Mouse (Mus musculus): ENCODE data around the gene Zfp53. TPM values are rescaled to one million over a fixed set of nuclear protein-coding genes. Genes with fewer than 3 reads are reported as not detected.
"Not testable (repeated sequence)": the region's sequence is repeated elsewhere in the genome, so short reads cannot be mapped to it uniquely, and the experiment has no call there.

Gene Zfp53
- polyA plus RNA-seq, 1 experiment, result 6.8 TPM

DNA sequence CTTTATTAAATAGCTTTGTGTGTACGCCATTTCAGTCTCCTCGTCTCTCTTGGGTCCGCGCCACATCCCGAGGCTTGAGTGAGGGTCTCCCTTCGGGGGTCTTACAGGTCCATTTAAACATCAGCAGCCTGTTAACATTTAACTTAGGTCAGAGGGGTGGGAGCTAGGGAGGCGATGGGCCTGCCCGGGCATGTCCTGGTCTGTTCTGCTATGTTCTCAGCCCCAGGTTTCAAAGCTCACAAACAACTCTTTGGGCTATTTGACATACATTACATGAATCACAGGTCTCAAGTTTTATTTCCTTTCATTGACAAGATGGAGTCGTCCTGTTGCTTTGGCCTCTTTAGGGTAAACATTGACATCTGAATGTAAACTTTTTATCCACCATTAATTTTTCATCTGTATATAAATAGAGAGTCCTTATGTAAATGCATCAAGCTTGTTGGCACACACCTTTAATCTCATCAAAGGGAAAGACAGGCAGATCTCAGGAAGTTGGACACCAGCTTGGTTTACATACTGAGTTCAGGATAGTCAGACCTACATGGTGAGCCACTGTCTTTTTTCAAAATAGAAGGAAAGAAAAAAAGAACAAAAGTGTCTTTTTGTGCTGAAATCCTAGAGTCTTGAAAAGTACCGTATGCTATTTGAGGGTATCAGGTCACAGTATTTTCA lies 10.6 kb upstream of the Zfp53 start:
- WGBS, result 41% methylated on average over 10 of the region's 10 CpGs
- H3K4me3 ChIP-seq (replicated peaks; ENCODE audit: control insufficient read depth, low read depth, low read length); H3K4me1 ChIP-seq (ENCODE audit: control insufficient read depth, insufficient read depth, low read length); H3K27ac ChIP-seq (ENCODE audit: control insufficient read depth, insufficient read depth, low read depth, low read length, poor library complexity): not testable (repeated sequence)

DNA sequence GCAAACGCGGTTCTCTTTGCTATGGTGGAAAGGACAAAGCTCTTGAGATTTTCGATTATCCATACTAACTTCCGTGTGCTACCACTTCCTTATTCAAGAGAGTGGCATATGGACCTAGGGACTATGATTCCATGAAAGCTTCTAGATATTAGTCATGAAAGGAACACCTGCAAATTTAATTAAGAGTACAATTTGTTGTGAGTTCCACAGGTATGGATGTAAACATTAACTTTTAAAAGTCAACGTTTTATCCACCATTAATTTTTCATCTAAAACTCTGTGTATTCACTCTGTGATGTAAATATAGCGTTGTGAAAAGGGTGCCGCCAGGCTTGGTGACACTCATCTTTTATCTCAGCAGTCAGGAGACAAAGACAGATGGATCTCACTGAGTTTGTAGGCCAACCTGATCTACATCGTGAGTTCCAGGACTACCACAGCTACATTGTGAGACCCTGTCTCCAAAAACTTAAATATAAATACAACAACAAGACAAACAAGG lies 753 bp downstream of the Zfp53 start:
- no peak overlapping the region for H3K27ac ChIP-seq (ENCODE audit: control insufficient read depth, insufficient read depth, low read depth, low read length, poor library complexity)
- peak overlapping the region; percentile 89 for H3K4me3 ChIP-seq (replicated peaks; ENCODE audit: control insufficient read depth, low read depth, low read length)
- H3K4me1 ChIP-seq (ENCODE audit: control insufficient read depth, insufficient read depth, low read length), result peaks cover 2% of the 10 kb centered on the region; the same call in 1 of the 2 replicates
- WGBS, result 3% methylated on average over 8 of the region's 8 CpGs
- TF ChIP-seq POLR2A (IDR thresholded peaks at IDR 0.05; ENCODE audit: borderline replicate concordance, control insufficient read depth, low read depth, low read length) (no peak), CTCF (IDR thresholded peaks at IDR 0.05; ENCODE audit: control insufficient read depth, insufficient read depth, low read length) (no peak)

DNA sequence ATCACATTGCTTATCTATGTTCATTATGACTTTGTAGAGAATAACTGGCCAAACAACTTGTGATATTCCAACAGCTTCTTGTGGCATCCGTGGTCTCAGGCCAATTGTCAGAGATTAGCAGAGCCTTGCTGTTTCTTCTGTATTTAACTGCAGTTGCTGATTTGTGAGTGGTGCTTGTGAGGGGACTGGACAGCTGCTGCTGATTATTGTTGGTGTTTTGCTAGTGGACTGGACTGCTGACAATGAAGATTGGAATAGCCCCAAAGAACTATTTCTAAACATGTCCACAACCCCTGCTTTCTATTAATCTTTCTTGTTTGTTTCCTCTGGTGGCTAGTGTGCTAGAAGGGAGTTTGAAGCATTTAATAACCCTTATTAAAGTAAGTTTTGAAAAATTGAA lies 12.6 kb downstream of the Zfp53 start:
- H3K27ac ChIP-seq (ENCODE audit: control insufficient read depth, insufficient read depth, low read depth, low read length, poor library complexity), result no peak overlapping the region
- H3K4me1 ChIP-seq (ENCODE audit: control insufficient read depth, insufficient read depth, low read length), result no peaks in the 10 kb centered on the region
- H3K4me3 ChIP-seq (replicated peaks; ENCODE audit: control insufficient read depth, low read depth, low read length), result no peak overlapping the region
- TF ChIP-seq POLR2A (IDR thresholded peaks at IDR 0.05; ENCODE audit: borderline replicate concordance, control insufficient read depth, low read depth, low read length) (no peak), CTCF (IDR thresholded peaks at IDR 0.05; ENCODE audit: control insufficient read depth, insufficient read depth, low read length) (no peak)
- 55% methylated on average over 1 of the region's 1 CpGs for WGBS

DNA sequence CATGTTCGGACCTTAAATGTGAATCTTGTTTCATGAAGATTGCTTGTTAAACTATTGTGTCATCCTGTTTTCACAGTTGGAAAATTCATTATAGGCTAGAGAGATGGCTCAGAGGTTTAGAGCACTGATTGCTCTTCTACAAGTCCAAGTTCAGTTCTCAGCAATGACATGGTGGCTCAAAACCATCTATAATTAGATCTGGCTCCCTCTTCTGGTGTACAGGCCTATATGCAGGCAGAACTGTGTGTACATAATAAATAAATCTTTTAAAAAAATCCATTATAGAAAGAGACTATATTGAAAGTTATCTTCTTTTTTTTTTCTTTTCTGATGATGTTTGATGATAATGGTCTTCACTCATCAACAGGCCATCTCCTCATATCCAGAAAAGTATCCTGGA lies 15.7 kb downstream of the Zfp53 start:
- Histone ChIP-seq H3K4me3 (replicated peaks; ENCODE audit: control insufficient read depth, low read depth, low read length) (no peak overlapping the region), H3K27ac (ENCODE audit: control insufficient read depth, insufficient read depth, low read depth, low read length, poor library complexity) (no peak overlapping the region), H3K4me1 (ENCODE audit: control insufficient read depth, insufficient read depth, low read length) (no peaks in the 10 kb centered on the region)
- no peak for TF ChIP-seq CTCF (IDR thresholded peaks at IDR 0.05; ENCODE audit: control insufficient read depth, insufficient read depth, low read length)
- no peak for TF ChIP-seq POLR2A (IDR thresholded peaks at IDR 0.05; ENCODE audit: borderline replicate concordance, control insufficient read depth, low read depth, low read length)
- 88% methylated on average over 1 of the region's 1 CpGs for WGBS

DNA sequence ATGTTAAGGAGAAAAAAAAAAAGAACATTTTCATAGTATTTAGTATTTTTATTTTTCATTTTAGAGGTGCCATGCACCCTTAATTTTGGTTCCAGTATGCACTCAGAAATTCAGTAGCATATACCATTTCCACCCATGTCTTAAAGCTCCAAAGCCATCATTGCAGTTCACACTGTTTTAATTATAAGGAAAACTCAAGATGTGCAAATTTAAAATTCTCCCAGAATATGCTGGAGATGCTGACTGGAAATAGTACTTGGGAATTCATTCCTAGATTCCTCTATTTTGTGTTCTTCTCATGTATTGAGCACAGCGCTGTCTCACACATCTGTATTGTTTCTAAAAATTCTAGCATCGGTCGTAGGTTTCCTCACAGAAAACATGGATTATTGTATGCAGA lies 17.5 kb downstream of the Zfp53 start:
- Histone ChIP-seq H3K27ac (ENCODE audit: control insufficient read depth, insufficient read depth, low read depth, low read length, poor library complexity) (no peak overlapping the region), H3K4me3 (replicated peaks; ENCODE audit: control insufficient read depth, low read depth, low read length) (no peak overlapping the region), H3K4me1 (ENCODE audit: control insufficient read depth, insufficient read depth, low read length) (no peaks in the 10 kb centered on the region)
- 89% methylated on average over 3 of the region's 3 CpGs for WGBS
- no peak for TF ChIP-seq POLR2A (IDR thresholded peaks at IDR 0.05; ENCODE audit: borderline replicate concordance, control insufficient read depth, low read depth, low read length)
- TF ChIP-seq CTCF (IDR thresholded peaks at IDR 0.05; ENCODE audit: control insufficient read depth, insufficient read depth, low read length), result no peak

DNA sequence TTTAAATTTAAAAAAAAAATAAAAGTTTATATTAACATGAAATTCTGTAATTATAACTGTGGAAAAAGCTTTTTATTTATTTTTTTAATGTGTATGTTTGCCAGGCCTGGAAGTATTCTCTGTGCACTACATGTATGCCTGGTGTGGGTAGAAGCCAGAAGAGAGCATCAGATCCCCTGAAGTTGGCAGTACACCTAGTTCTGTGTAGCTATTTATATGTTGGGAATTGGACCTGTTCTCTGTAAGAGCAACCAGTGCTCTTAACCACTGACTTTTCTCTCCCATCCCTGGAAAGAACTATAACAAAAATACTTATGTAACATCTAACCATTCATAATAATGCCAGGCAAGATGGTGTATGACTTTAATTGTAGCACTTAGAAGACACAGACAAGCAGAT lies 21.0 kb downstream of the Zfp53 start:
- Histone ChIP-seq H3K4me3 (replicated peaks; ENCODE audit: control insufficient read depth, low read depth, low read length) (no peak overlapping the region), H3K4me1 (ENCODE audit: control insufficient read depth, insufficient read depth, low read length) (no peaks in the 10 kb centered on the region), H3K27ac (ENCODE audit: control insufficient read depth, insufficient read depth, low read depth, low read length, poor library complexity) (no peak overlapping the region)
- TF ChIP-seq POLR2A (IDR thresholded peaks at IDR 0.05; ENCODE audit: borderline replicate concordance, control insufficient read depth, low read depth, low read length), result no peak

DNA sequence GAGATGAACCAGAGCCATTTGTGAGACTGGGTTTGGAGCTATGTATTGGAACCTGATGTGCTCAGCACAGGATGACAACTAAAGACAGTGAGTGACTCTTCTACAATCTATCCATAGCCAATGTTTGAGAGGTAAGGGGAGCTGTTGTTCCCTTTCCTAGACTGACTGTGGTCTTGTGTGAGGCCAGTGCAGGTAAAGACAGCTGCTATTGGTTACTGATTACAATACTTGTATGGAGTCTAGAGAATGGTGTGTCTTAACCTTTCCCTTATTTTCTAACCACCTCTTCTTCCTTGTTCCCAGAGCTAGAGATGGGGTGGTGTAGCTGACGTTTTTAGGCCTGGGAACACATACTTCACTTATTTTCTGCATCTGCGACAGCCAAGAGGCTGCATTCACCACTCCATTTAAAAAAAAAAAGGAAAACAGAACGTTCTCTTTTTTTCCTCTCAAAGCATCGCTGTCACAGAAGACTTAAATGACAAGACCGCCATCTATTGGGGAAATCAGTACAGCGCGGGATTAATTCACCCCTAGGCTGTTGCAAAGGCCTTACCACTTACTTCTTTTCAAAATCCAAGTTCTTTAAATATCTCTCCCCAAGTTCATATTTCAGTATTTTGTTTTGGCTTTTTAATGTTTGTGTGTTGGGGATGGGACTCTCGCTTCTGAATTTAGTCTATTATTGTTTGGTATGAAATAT lies 26.8 kb downstream of the Zfp53 start:
- Histone ChIP-seq H3K27ac (ENCODE audit: control insufficient read depth, insufficient read depth, low read depth, low read length, poor library complexity) (no peak overlapping the region), H3K4me3 (replicated peaks; ENCODE audit: control insufficient read depth, low read depth, low read length) (no peak overlapping the region), H3K4me1 (ENCODE audit: control insufficient read depth, insufficient read depth, low read length) (no peaks in the 10 kb centered on the region)
- TF ChIP-seq CTCF (IDR thresholded peaks at IDR 0.05; ENCODE audit: control insufficient read depth, insufficient read depth, low read length) (no peak), POLR2A (IDR thresholded peaks at IDR 0.05; ENCODE audit: borderline replicate concordance, control insufficient read depth, low read depth, low read length) (no peak)
- under 1% methylated on average over 8 of the region's 8 CpGs for WGBS

DNA sequence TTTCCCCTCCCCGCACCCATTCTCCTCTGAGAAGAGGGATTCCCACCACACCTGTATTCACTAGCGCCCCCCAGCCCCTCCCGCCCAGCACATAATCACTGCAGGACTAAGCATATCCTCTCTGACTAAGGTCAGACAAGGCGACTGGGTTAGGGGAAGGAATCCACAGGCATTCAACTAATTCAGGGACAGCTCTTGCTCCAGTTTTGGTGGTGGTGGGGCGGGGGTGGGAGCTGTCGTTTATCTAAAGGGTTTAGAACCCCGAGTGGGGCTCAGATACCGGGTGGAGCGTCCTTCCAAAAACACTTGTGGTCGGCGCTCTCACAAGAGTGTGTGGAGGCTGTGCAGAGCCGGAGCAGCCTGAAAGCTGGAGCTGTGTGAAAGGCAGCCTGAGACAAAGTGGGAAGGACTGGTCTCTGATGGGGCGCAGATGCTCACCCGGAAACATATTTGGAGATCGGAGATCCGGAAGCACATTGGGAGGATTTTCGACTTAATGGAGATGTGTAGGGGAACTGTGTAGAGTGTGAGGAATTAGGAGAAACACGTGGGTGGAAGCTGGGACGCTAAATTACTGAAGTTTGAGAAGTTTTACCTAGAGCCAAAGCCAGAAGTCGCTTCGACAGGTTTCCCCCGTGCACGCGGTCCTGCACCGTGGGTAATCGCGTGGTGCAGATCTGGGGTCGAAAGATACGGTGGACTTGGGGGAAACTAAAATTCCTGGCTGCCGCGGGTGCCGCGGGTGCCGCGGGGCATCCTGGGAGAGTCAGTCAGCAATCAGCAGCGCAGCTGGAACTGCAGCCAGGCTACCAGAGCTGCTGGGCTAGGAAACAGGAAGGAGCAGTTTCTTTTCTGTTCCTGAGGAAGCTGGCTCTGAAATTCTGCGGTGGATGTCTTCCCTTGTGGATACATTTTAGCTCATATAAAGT lies 27.7 kb downstream of the Zfp53 start:
- H3K4me1 ChIP-seq (ENCODE audit: control insufficient read depth, insufficient read depth, low read length), result no peaks in the 10 kb centered on the region
- peak overlapping the region; percentile 86 for H3K4me3 ChIP-seq (replicated peaks; ENCODE audit: control insufficient read depth, low read depth, low read length)
- H3K27ac ChIP-seq (ENCODE audit: control insufficient read depth, insufficient read depth, low read depth, low read length, poor library complexity), result peak overlapping the region; percentile 64
- TF ChIP-seq POLR2A (IDR thresholded peaks at IDR 0.05; ENCODE audit: borderline replicate concordance, control insufficient read depth, low read depth, low read length) (peak; percentile 54; the same call in 1 of the 2 replicates), CTCF (IDR thresholded peaks at IDR 0.05; ENCODE audit: control insufficient read depth, insufficient read depth, low read length) (no peak)
- WGBS, result under 1% methylated on average over 37 of the region's 37 CpGs

Measured in bone marrow, adult 2 months (tissue).